Mouse (Mus musculus) small intestine, adult 2 months (tissue): ENCODE data around the gene Grasp. TPM values are rescaled to one million over a fixed set of nuclear protein-coding genes. Genes with fewer than 3 reads are reported as not detected.
A peak's percentile ranks its signal among the peaks of the same experiment; 100 is the strongest.

Experiments used
- H3K27ac ChIP-seq: fragments of 200-500 bp; 2 replicates; pipeline ENCODE4 v1.5.1; 2012; ENCODE audit warnings: low read depth, low read length, control low read depth, inconsistent platforms; ENCODE audit not compliant: insufficient read depth
- H3K27me3 ChIP-seq: fragments of 200-500 bp; 2 replicates; pipeline ENCODE4 v1.6.1; 2012; ENCODE audit warnings: mild to moderate bottlenecking, moderate library complexity, low read length, inconsistent platforms; ENCODE audit not compliant: control insufficient read depth, insufficient read depth
- H3K36me3 ChIP-seq: fragments of 200-500 bp; 2 replicates; pipeline ENCODE4 v1.6.1; 2012; ENCODE audit warnings: mild to moderate bottlenecking, low read length, control low read depth, inconsistent platforms; ENCODE audit not compliant: control insufficient read depth, insufficient read depth
- H3K4me1 ChIP-seq: fragments of 200-500 bp; 2 replicates; pipeline ENCODE4 v1.6.1; 2012; ENCODE audit warnings: low read length, inconsistent platforms, mixed read lengths; ENCODE audit not compliant: control insufficient read depth, insufficient read depth, insufficient read length
- H3K4me3 ChIP-seq: fragments of 200-500 bp; 2 replicates; pipeline ENCODE4 v1.5.1; 2012; ENCODE audit warnings: low read depth, mild to moderate bottlenecking, control low read depth, inconsistent platforms, low read length, moderate library complexity
- CTCF ChIP-seq: fragments of 200-500 bp; IDR thresholded peaks from 2 replicates; pipeline ENCODE4 v1.5.1; 2012; ENCODE audit warnings: low read depth, mild to moderate bottlenecking, control low read depth, inconsistent platforms, low read length, moderate library complexity, mixed read lengths; ENCODE audit not compliant: insufficient replicate concordance, insufficient read length; ENCODE audit errors: extremely low read depth
- POLR2A ChIP-seq: fragments of 200-500 bp; IDR thresholded peaks from 2 replicates; pipeline ENCODE4 v1.6.1; 2012; ENCODE audit warnings: low read depth, mild to moderate bottlenecking, control low read depth, inconsistent platforms, low read length, moderate library complexity
- WGBS: fragments of 180-500 bp; shearing (Covaris S2); methylation state at CpG from one replicate; pipeline ENCODE4 v1.1.7; 2018; 5-methylcytosine and 5-hydroxymethylcytosine counted together
- polyA plus RNA-seq: library from polyadenylated mRNA; depleted of rRNA; stranded (reverse); fragments of >200 nt; gene quantifications from 2 replicates; pipeline ENCODE4 v1.2.3, GENCODE M21; 2012

Gene Grasp
- polyA plus RNA-seq, 1 experiment: 7.3 TPM

GRCm38 (mm10) chr15:101267053-101268032, 43.4 kb downstream of the Grasp start:
- H3K4me1 ChIP-seq: peaks cover 5% of the 10 kb centered on the region
- peak overlapping the region; percentile 70 for H3K4me3 ChIP-seq
- no peak for TF ChIP-seq POLR2A
- TF ChIP-seq CTCF: no peak
- no peaks in the 10 kb centered on the region for H3K36me3 ChIP-seq
- WGBS: 2% methylated on average over 25 of the region's 25 CpGs
- H3K27ac ChIP-seq: peak overlapping the region; percentile 29
- peaks cover 12% of the 10 kb centered on the region; the same call in 1 of the 2 replicates for H3K27me3 ChIP-seq

GRCm38 (mm10) chr15:101270101-101270820, 46.3 kb downstream of the Grasp start:
- Histone ChIP-seq H3K4me1 (peaks cover 5% of the 10 kb centered on the region; the same call in 1 of the 2 replicates), H3K4me3 (no peak overlapping the region), H3K27ac (no peak overlapping the region), H3K27me3 (peaks cover 12% of the 10 kb centered on the region; the same call in 1 of the 2 replicates), H3K36me3 (no peaks in the 10 kb centered on the region)
- no peak for TF ChIP-seq CTCF
- no peak for TF ChIP-seq POLR2A
- WGBS: 92% methylated on average over 29 of the region's 29 CpGs

- H3K4me1 ChIP-seq: peaks cover 2% of the 10 kb centered on the region; the same call in 1 of the 2 replicates
- H3K36me3 ChIP-seq: no peaks in the 10 kb centered on the region
- TF ChIP-seq CTCF (no peak), POLR2A (no peak)
- 51% methylated on average over 3 of the region's 3 CpGs for WGBS
- H3K27ac ChIP-seq: no peak overlapping the region
- H3K27me3 ChIP-seq: peaks cover 12% of the 10 kb centered on the region; the same call in 1 of the 2 replicates
- H3K4me3 ChIP-seq: no peak overlapping the region
Measured at GRCm38 (mm10) chr15:101271107-101271506, 47.1 kb downstream of the Grasp start.

GRCm38 (mm10) chr15:101271513-101271912, 47.5 kb downstream of the Grasp start:
- Histone ChIP-seq H3K27ac (no peak overlapping the region), H3K27me3 (peaks cover 8% of the 10 kb centered on the region; the same call in 1 of the 2 replicates), H3K36me3 (no peaks in the 10 kb centered on the region), H3K4me1 (no peaks in the 10 kb centered on the region), H3K4me3 (no peak overlapping the region)
- 87% methylated on average over 15 of the region's 15 CpGs for WGBS
- no peak for TF ChIP-seq CTCF
- TF ChIP-seq POLR2A: no peak

GRCm38 (mm10) chr15:101274380-101274779, 50.4 kb downstream of the Grasp start:
- no peaks in the 10 kb centered on the region for H3K36me3 ChIP-seq
- H3K27ac ChIP-seq: no peak overlapping the region
- no peaks in the 10 kb centered on the region for H3K27me3 ChIP-seq
- H3K4me1 ChIP-seq: peaks cover 4% of the 10 kb centered on the region; the same call in 1 of the 2 replicates
- TF ChIP-seq CTCF: no peak
- no peak for TF ChIP-seq POLR2A
- WGBS: 32% methylated on average over 6 of the region's 6 CpGs
- H3K4me3 ChIP-seq: no peak overlapping the region

GRCm38 (mm10) chr15:101277351-101277899, 53.4 kb downstream of the Grasp start:
- no peak for TF ChIP-seq CTCF
- no peak for TF ChIP-seq POLR2A
- WGBS: 54% methylated on average over 11 of the region's 11 CpGs
- no peak overlapping the region for H3K27ac ChIP-seq
- H3K36me3 ChIP-seq: no peaks in the 10 kb centered on the region
- H3K4me1 ChIP-seq: peaks cover 4% of the 10 kb centered on the region; the same call in 1 of the 2 replicates
- H3K27me3 ChIP-seq: no peaks in the 10 kb centered on the region
- no peak overlapping the region for H3K4me3 ChIP-seq
